Mouse (Mus musculus): ENCODE results near the gene Paics.
"Not testable (repeated sequence)": the region's sequence is repeated elsewhere in the genome, so short reads cannot be mapped to it uniquely, and the experiment has no call there.

Gene Paics

DNA sequence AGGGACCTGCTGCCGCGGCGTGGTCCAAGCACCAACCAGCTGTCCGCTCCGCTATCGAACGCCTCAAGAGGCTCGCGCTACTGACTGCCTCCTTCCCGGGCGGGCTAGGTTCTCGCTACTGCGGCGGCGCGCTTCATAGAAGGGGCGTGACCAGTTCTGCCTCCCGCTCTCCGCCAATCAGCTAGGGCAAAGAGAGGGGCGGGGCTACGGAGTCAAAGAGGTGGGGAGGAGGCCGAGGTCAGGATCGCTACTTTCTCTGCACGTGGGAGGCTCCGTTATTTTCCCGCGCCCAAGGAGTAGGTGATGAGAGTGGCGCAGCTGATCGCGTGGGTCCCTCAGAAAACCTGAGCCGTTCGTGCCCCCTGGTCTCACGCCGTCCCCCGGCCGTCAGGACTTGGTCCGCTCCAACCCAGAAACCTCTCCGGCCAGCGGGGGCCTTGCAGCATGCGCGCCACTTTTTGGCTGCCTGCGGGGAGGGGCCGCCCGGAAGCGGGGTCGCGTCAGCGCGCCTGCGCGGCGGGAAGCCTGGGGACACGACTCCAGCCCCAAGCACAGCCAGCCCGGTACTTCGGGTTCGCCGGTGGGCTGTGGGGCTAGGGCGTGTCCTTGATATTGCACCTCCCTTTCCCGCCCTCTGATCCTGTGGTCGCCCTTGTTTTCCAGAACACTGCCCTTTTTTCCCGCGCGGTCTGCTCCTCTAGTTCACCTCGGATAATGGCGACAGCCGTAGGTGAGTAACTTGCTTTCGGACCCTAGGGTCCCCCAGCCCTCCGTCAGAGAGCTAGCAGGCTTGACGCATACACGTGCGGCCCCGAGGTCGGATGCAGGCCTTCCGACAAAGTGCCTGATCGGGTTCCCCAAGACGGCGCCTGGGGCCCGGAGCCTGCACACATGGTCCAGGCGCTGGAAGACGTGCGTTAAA, at the start of gene Paics, which contains the start of gene Ppat:
Gene Paics (plus strand): TSS at position 202 of the 922 bp plus-strand sequence.
Gene Ppat (minus strand): TSS at position 473 of the 922 bp plus-strand sequence.
- peak; percentile 98 for DNase-seq (ENCODE audit: low read depth)

DNA sequence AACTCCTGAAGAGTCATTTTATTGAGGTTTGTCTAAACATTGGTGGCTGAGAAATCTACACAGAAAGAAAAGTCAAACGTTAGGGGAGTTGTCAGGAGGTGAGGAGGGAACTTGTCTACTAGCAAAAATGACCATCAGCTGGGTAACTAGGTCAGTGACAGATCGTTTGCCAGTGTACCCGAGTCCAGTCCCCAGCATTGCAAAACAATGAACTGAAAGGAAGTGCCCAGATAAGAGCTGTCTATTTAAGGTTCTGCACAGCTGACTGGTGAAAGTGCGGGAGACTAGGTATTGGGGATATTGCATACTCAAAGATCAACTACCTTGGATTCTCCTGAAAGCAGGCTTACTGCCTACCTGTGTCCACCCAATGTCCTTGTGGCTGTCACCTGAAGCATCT, 49.0 kb upstream of the Paics start:
- no peak for DNase-seq (ENCODE audit: low read depth)

GRCm38 (mm10) chr5:76904713-76905404, 46.2 kb upstream of the Paics start:
- DNase-seq (ENCODE audit: low read depth), result peak; percentile 32

- DNase-seq (ENCODE audit: low read depth), result peak; percentile 90
Observed at GRCm38 (mm10) chr5:76905405-76906154, 45.5 kb upstream of the Paics start, which contains the start of gene Aasdh. Aasdh (minus strand) TSS chr5:76905514.

GRCm38 (mm10) chr5:76906155-76906499, 45.0 kb upstream of the Paics start:
- peak; percentile 27 for DNase-seq (ENCODE audit: low read depth)

- DNase-seq (ENCODE audit: low read depth), result no peak
Observed at GRCm38 (mm10) chr5:76910807-76911206, 40.3 kb upstream of the Paics start.

DNA sequence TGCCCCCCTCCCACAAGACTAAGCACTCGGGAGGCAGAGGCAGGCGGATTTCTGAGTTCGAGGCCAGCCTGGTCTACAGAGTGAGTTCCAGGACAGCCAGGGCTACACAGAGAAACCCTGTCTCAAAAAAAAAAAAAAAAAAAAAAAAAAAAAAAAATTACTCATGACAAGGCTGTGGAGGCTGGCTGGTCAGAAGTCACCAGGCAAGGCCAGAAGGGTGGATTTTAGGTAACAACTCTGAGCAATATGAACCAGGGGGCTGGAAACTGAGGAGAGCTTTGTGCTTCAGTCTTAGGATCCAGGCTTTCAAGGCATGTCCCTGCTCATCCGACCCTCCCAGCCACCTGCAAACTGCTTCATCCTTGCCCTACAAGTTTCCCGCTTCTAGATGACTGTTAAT, 38.6 kb upstream of the Paics start:
- DNase-seq (ENCODE audit: low read depth), result not testable (repeated sequence)

DNA sequence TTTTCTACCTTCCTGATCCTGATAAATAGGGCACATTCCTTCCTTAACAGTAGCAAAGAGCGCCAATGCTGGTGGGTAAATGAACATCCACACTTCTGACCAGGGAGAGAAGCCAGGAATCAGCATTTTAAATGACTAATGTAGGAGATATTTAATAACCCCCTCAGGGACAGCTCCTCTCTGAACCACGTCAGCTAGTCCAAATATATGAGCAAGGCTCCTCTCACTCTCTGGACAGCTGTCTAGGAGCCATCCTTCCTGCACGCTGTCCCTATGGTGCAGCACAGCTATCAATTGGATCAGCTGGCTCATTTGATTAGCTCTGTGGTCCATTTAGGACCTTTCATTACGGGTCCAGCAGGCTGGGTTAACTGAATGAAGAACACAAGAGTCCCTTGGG, 28.3 kb upstream of the Paics start:
- no peak for DNase-seq (ENCODE audit: low read depth)

- no peak for DNase-seq (ENCODE audit: low read depth)
Observed at GRCm38 (mm10) chr5:76923428-76923827, 27.7 kb upstream of the Paics start.

DNA sequence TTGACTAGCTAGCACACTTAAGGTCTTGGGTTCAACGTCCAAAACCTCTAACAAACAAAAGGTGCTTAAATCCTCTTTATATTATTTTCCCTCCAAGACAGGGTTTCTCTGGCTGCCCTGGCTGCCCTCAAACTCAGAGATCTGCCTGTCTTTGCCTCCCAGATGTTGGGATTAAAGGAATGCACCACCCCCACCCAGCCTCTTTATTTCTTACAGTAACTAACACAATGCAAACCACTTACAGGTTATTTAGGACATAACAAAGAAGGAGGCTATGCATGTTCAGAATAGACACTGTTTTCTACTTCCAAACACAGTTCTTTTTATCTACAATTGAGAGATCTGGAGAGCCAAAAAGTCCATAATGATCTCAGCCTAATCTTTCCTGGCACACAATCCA, 26.8 kb upstream of the Paics start:
- no peak for DNase-seq (ENCODE audit: low read depth)

GRCm38 (mm10) chr5:76928124-76928832, 22.8 kb upstream of the Paics start:
- DNase-seq (ENCODE audit: low read depth), result no peak

- no peak for DNase-seq (ENCODE audit: low read depth)
Observed at GRCm38 (mm10) chr5:76929180-76929877, 21.8 kb upstream of the Paics start.

GRCm38 (mm10) chr5:76939717-76940116, 11.4 kb upstream of the Paics start:
- no peak for DNase-seq (ENCODE audit: low read depth)

- DNase-seq (ENCODE audit: low read depth), result no peak
Observed at GRCm38 (mm10) chr5:76941975-76942374, 9.1 kb upstream of the Paics start.

GRCm38 (mm10) chr5:76942505-76942904, 8.6 kb upstream of the Paics start:
- no peak for DNase-seq (ENCODE audit: low read depth)

- no peak for DNase-seq (ENCODE audit: low read depth)
Observed at GRCm38 (mm10) chr5:76944965-76945677, 6.0 kb upstream of the Paics start.

DNA sequence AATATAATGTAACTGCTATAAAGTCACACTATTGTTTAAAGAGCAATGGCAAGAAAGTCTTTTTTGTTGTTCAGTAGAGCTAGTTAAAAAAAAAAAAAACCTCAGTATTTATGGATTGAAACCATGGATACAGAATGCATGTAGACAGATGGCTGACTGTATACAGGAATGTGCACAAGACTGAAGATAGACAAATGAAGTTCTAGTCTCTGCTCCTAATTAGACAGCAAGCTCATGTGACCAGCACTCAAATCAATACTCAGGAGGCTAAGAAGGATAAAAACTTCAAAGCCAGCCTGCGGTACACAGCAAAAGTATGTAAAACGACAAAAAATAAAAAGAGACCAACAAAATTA, 5.5 kb upstream of the Paics start:
- DNase-seq (ENCODE audit: low read depth), result no peak

DNA sequence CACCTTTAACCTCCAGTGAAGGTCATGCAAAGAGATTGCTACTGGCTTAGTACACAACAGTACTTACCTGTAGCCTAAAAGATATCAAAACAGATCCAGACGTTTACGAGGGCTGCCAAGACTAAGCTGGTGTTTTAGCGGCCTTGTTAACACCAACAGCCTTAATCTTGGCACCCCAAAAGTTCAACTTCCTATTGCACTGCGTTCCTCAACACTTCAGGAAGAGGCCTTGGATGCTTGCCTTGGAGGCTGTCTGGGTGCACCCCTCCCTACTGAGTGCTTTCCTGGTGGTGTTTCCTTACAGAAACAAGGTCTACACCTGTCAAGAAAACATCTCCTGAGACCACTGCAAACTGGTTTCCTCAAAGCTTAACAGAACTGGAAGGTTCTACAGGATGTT, 4.0 kb upstream of the Paics start:
- no peak for DNase-seq (ENCODE audit: low read depth)

GRCm38 (mm10) chr5:76947758-76948157, 3.3 kb upstream of the Paics start:
- DNase-seq (ENCODE audit: low read depth), result no peak

- DNase-seq (ENCODE audit: low read depth), result no peak
Observed at GRCm38 (mm10) chr5:76950343-76951105, 583 bp upstream of the Paics start.

Measured in c-Kit-positive CD71-positive TER-119-negative erythroid progenitor cells, embryonic 14.5 days (primary cell).